8 mouse cellular contexts compared by ENCODE assay signal in genomic region chr19:54046684-54047070, GRCm38 (mm10). TPM values are rescaled to one million over a fixed set of nuclear protein-coding genes. Genes with fewer than 3 reads are reported as not detected.
DNase-seq lines count a peak whose midpoint lies in the region; ATAC-seq and TF ChIP-seq lines count a peak whose summit lies in the region.

No protein-coding gene starts in this region.

- no peaks in the 10 kb centered on the region for H3K9me3 ChIP-seq in intestine, postnatal 0 days (ENCODE audit: control insufficient read depth)
- no peaks in the 10 kb centered on the region for H3K9me3 ChIP-seq in neural tube, embryonic 13.5 days

- H3K9ac ChIP-seq in intestine, postnatal 0 days (ENCODE audit: low read depth, low read length): 0 out of 2 replicates have a peak overlapping the region, but pooled peaks have one; percentile 23
- peak overlapping the region; percentile 79 for H3K9ac ChIP-seq in neural tube, embryonic 13.5 days

- H3K4me3 ChIP-seq in intestine, postnatal 0 days (ENCODE audit: low read depth, low read length): peak overlapping the region; percentile 64
- peak overlapping the region; percentile 65 for H3K4me3 ChIP-seq in neural tube, embryonic 13.5 days
- no peak overlapping the region for H3K4me3 ChIP-seq in thymus, adult 2 months (ENCODE audit: control insufficient read depth, insufficient read depth, low read length)

- TF ChIP-seq POLR2A in thymus, adult 2 months (IDR thresholded peaks at IDR 0.05; ENCODE audit: control insufficient read depth, extremely low read depth, insufficient read depth, low read length, poor library complexity): no peak

- 1% methylated on average over 46 of the region's 46 CpGs for WGBS in intestine, postnatal 0 days
- 1% methylated on average over 43 of the region's 46 CpGs for WGBS in neural tube, embryonic 13.5 days
- 4% methylated on average over 46 of the region's 46 CpGs for WGBS in thymus, adult 2 months

- peak overlapping the region; percentile 96 for H3K4me2 ChIP-seq in intestine, postnatal 0 days (replicated peaks; ENCODE audit: low read depth)
- H3K4me2 ChIP-seq in neural tube, embryonic 13.5 days: peak overlapping the region; percentile 100

- no peak for ATAC-seq in intestine, postnatal 0 days
- no peak for ATAC-seq in neural tube, embryonic 13.5 days (ENCODE audit: low read depth)

- DNase-seq in adrenal gland, postnatal 10 days: peak; percentile 11
- DNase-seq in adrenal gland, postnatal 4 days (ENCODE audit: low spot score in 2 of 2): no peak
- peak; percentile 23 for DNase-seq in right cerebral cortex, postnatal 14 days
- DNase-seq in right cerebral cortex, adult 18-20 months: no peak
- DNase-seq in frontal cortex, postnatal 36 days (ENCODE audit: low spot score in 2 of 2): no peak
- no peak for DNase-seq in thymus, adult 2 months

- no peak overlapping the region for H3K27ac ChIP-seq in intestine, postnatal 0 days (ENCODE audit: low read depth, low read length)
- H3K27ac ChIP-seq in neural tube, embryonic 13.5 days (replicated peaks): no peak overlapping the region
- no peak overlapping the region for H3K27ac ChIP-seq in thymus, adult 2 months (ENCODE audit: control insufficient read depth, insufficient read depth, low read length)

- H3K4me1 ChIP-seq in intestine, postnatal 0 days (replicated peaks; ENCODE audit: control insufficient read depth, insufficient read depth, low read length): peaks cover 12% of the 10 kb centered on the region; the same call in 1 of the 2 replicates
- H3K4me1 ChIP-seq in neural tube, embryonic 13.5 days (replicated peaks): peaks cover 40% of the 10 kb centered on the region
- H3K4me1 ChIP-seq in thymus, adult 2 months (replicated peaks; ENCODE audit: control insufficient read depth, insufficient read depth, low read length): peaks cover 25% of the 10 kb centered on the region

- no peak for TF ChIP-seq CTCF in intestine, postnatal 0 days (IDR thresholded peaks at IDR 0.05; ENCODE audit: low read depth)
- no peak for TF ChIP-seq CTCF in thymus, adult 2 months (IDR thresholded peaks at IDR 0.05; ENCODE audit: borderline replicate concordance, control insufficient read depth, extremely low read depth, insufficient read depth, low read length, poor library complexity)

- no peaks in the 10 kb centered on the region for H3K36me3 ChIP-seq in intestine, postnatal 0 days (ENCODE audit: control insufficient read depth, insufficient read depth)
- no peaks in the 10 kb centered on the region for H3K36me3 ChIP-seq in neural tube, embryonic 13.5 days
- no peaks in the 10 kb centered on the region for H3K36me3 ChIP-seq in thymus, adult 2 months (ENCODE audit: control insufficient read depth, insufficient read depth, low read length)

- peaks cover 30% of the 10 kb centered on the region for H3K27me3 ChIP-seq in intestine, postnatal 0 days (replicated peaks; ENCODE audit: control insufficient read depth, insufficient read depth, low read length)
- H3K27me3 ChIP-seq in neural tube, embryonic 13.5 days: peaks cover 45% of the 10 kb centered on the region
- H3K27me3 ChIP-seq in thymus, adult 2 months (ENCODE audit: control insufficient read depth, insufficient read depth, low read length): peaks cover 31% of the 10 kb centered on the region; the same call in 1 of the 2 replicates

RNA-seq across cellular contexts. Expression of gene Adra2a, which starts 2.7 kb away (rescaled TPM):
- total RNA-seq in adrenal gland, postnatal 10 days (2021): 1 to 10 TPM; 2.2 to 2.3 TPM
- 1 to 10 TPM; 1.3 to 4.5 TPM for total RNA-seq in adrenal gland, postnatal 4 days (2021)
- polyA plus RNA-seq in intestine, postnatal 0 days (2015; fragmentation: Nextera tagmentation; extraction: Ambion mirVana): 1.2 and 1.3 TPM in 2 replicates
- polyA plus RNA-seq in neural tube, embryonic 13.5 days (2015; fragmentation: Nextera tagmentation; extraction: Ambion mirVana): 2.9 TPM in 2 replicates
- 2.6 and 3.0 TPM in 2 replicates for polyA plus RNA-seq in thymus, adult 2 months (2012; rRNA removed)

Comparison
In these comparisons a context has a peak if more than half of its experiments do, and no peak if none do; other contexts are left out.
1. DNase-seq: peak in adrenal gland, postnatal 10 days (single experiment) and right cerebral cortex, postnatal 14 days (single experiment); none in adrenal gland, postnatal 4 days (0 of 2), right cerebral cortex, adult 18-20 months (single experiment), frontal cortex, postnatal 36 days (0 of 2) and thymus, adult 2 months (single experiment).